Mouse (Mus musculus) liver, postnatal 0 days (tissue): Measurements from ENCODE around the gene Gm826. TPM values are rescaled to one million over a fixed set of nuclear protein-coding genes. Genes with fewer than 3 reads are reported as not detected.
A peak's percentile ranks its signal among the peaks of the same experiment; 100 is the strongest.

Experiments
- ATAC-seq: fragments of 200-750 bp; cut with Nextera tagmentation; 2 replicates; pipeline ENCODE4 v1.8.0; 2017; ENCODE audit warnings: mild to moderate bottlenecking, moderate library complexity
- DNase-seq: peaks from one replicate; pipeline ENCODE4 v3.0.0-alpha.2; 2016
- H3K27ac ChIP-seq: fragments of 300-500 bp; sonication (generic); 2 replicates; pipeline ENCODE4 v1.5.1; 2014; ENCODE audit warnings: antibody characterized with exemption, moderate library complexity, mild to moderate bottlenecking, low read depth
- H3K27me3 ChIP-seq: fragments of 300-500 bp; sonication (generic); 2 replicates; pipeline ENCODE4 v1.6.1; 2014; ENCODE audit warnings: low read length, control low read depth, mixed read lengths; ENCODE audit not compliant: insufficient read depth
- H3K36me3 ChIP-seq: fragments of 300-500 bp; sonication (generic); replicated peaks from 2 replicates; pipeline ENCODE4 v1.6.1; 2014; ENCODE audit warnings: mild to moderate bottlenecking, control low read depth, low read length, moderate library complexity, mixed read lengths; ENCODE audit not compliant: insufficient read depth
- H3K4me1 ChIP-seq: fragments of 300-500 bp; sonication (generic); 2 replicates; pipeline ENCODE4 v1.6.1; 2014; ENCODE audit warnings: antibody characterized with exemption, mild to moderate bottlenecking, control low read depth; ENCODE audit not compliant: insufficient read depth
- H3K4me2 ChIP-seq: fragments of 300-500 bp; sonication (generic); 2 replicates; pipeline ENCODE4 v1.6.1; 2014; ENCODE audit warnings: low read depth, mild to moderate bottlenecking, low read length, moderate library complexity, mixed read lengths
- H3K4me3 ChIP-seq: fragments of 300-500 bp; sonication (generic); 2 replicates; pipeline ENCODE4 v1.5.1; 2014; ENCODE audit warnings: low read depth, low read length
- H3K9ac ChIP-seq: fragments of 300-500 bp; sonication (generic); replicated peaks from 2 replicates; pipeline ENCODE4 v1.6.1; 2014; ENCODE audit warnings: mild to moderate bottlenecking, moderate library complexity
- H3K9me3 ChIP-seq: fragments of 300-500 bp; sonication (generic); 2 replicates; pipeline ENCODE4 v1.6.1; 2016; ENCODE audit warnings: mild to moderate bottlenecking, control low read depth, low read length, mixed read lengths
- CTCF ChIP-seq: sonication (generic); IDR thresholded peaks from 2 replicates; pipeline ENCODE4 v1.5.1; 2016; ENCODE audit warnings: antibody characterized with exemption, low read depth
- EP300 ChIP-seq: IDR thresholded peaks from 2 replicates; pipeline ENCODE4 v1.6.1; 2016; ENCODE audit warnings: antibody characterized with exemption, low read depth, mild to moderate bottlenecking
- WGBS: fragments of 180-500 bp; shearing (Covaris S2); extraction: QIAGEN DNeasy Blood & Tissue Kit; methylation state at CpG from one replicate; pipeline ENCODE4 v1.1.7; 2014; ENCODE audit not compliant: insufficient replicate concordance; 5-methylcytosine and 5-hydroxymethylcytosine counted together
- polyA plus RNA-seq: library from polyadenylated mRNA; unstranded; fragments of >200 nt; fragmentation: Nextera tagmentation; extraction: Ambion mirVana; gene quantifications from 2 replicates; pipeline ENCODE4 v1.2.1, GENCODE M21; 2015

Gene Gm826
- polyA plus RNA-seq, 1 experiment from 2014 or later = 1.2 TPM

GRCm38 (mm10) chr2:160363201-160363600, 29.2 kb upstream of the Gm826 start:
- Histone ChIP-seq H3K4me1 (peaks cover 5% of the 10 kb centered on the region), H3K9me3 (no peaks in the 10 kb centered on the region), H3K4me2 (0 out of 2 replicates have a peak overlapping the region, but pooled peaks have one; percentile 6), H3K4me3 (no peak overlapping the region), H3K27me3 (peaks cover 84% of the 10 kb centered on the region), H3K9ac (no peak overlapping the region), H3K36me3 (no peaks in the 10 kb centered on the region), H3K27ac (no peak overlapping the region)
- no peak for ATAC-seq
- no peak for DNase-seq
- TF ChIP-seq CTCF (no peak), EP300 (no peak)
- 28% methylated on average over 4 of the region's 4 CpGs for WGBS

- no peak for DNase-seq
- 16% methylated on average over 16 of the region's 16 CpGs for WGBS
- H3K4me2 ChIP-seq = peak overlapping the region; percentile 22; the same call in 1 of the 2 replicates
Observed at GRCm38 (mm10) chr2:160361442-160362121, 27.6 kb upstream of the Gm826 start.

GRCm38 (mm10) chr2:160360234-160360874, 26.4 kb upstream of the Gm826 start:
- TF ChIP-seq CTCF (no peak), EP300 (no peak)
- Histone ChIP-seq H3K9me3 (no peaks in the 10 kb centered on the region), H3K27me3 (peaks cover 57% of the 10 kb centered on the region), H3K4me2 (no peak overlapping the region), H3K9ac (no peak overlapping the region), H3K27ac (no peak overlapping the region), H3K36me3 (no peaks in the 10 kb centered on the region), H3K4me3 (no peak overlapping the region), H3K4me1 (no peaks in the 10 kb centered on the region)
- DNase-seq = no peak
- ATAC-seq = no peak
- WGBS = 18% methylated on average over 8 of the region's 8 CpGs

More at GRCm38 (mm10) chr2:160361442-160362121, 27.6 kb upstream of the Gm826 start:
- Histone ChIP-seq H3K27ac (no peak overlapping the region), H3K4me1 (peaks cover 5% of the 10 kb centered on the region), H3K36me3 (no peaks in the 10 kb centered on the region), H3K27me3 (peaks cover 69% of the 10 kb centered on the region), H3K9ac (no peak overlapping the region), H3K4me3 (no peak overlapping the region), H3K9me3 (no peaks in the 10 kb centered on the region)
- ATAC-seq = 0 out of 2 replicates have a peak, but pooled peaks have one; percentile 35
- TF ChIP-seq EP300 (no peak), CTCF (no peak)

GRCm38 (mm10) chr2:160358896-160359295, 24.9 kb upstream of the Gm826 start:
- Histone ChIP-seq H3K4me3 (no peak overlapping the region), H3K9ac (no peak overlapping the region), H3K9me3 (no peaks in the 10 kb centered on the region), H3K4me1 (no peaks in the 10 kb centered on the region), H3K36me3 (no peaks in the 10 kb centered on the region), H3K27ac (no peak overlapping the region), H3K27me3 (peaks cover 49% of the 10 kb centered on the region), H3K4me2 (no peak overlapping the region)
- no peak for TF ChIP-seq CTCF
- no peak for TF ChIP-seq EP300
- ATAC-seq (no peak), DNase-seq (no peak)
- 9% methylated on average over 4 of the region's 4 CpGs for WGBS

GRCm38 (mm10) chr2:160357442-160357841, 23.5 kb upstream of the Gm826 start:
- peaks cover 35% of the 10 kb centered on the region for H3K27me3 ChIP-seq
- ATAC-seq = no peak
- 58% methylated on average over 4 of the region's 4 CpGs for WGBS

GRCm38 (mm10) chr2:160356132-160356531, 22.2 kb upstream of the Gm826 start:
- Histone ChIP-seq H3K36me3 (no peaks in the 10 kb centered on the region), H3K27me3 (peaks cover 22% of the 10 kb centered on the region), H3K9ac (no peak overlapping the region), H3K4me2 (no peak overlapping the region), H3K27ac (no peak overlapping the region), H3K4me1 (peaks cover 2% of the 10 kb centered on the region), H3K4me3 (no peak overlapping the region), H3K9me3 (no peaks in the 10 kb centered on the region)
- DNase-seq = no peak
- TF ChIP-seq EP300 (no peak), CTCF (peak; percentile 60)
- no peak for ATAC-seq
- 53% methylated on average over 5 of the region's 5 CpGs for WGBS

More at GRCm38 (mm10) chr2:160357442-160357841, 23.5 kb upstream of the Gm826 start:
- Histone ChIP-seq H3K27ac (no peak overlapping the region), H3K9me3 (no peaks in the 10 kb centered on the region), H3K4me1 (no peaks in the 10 kb centered on the region), H3K9ac (no peak overlapping the region), H3K4me3 (no peak overlapping the region), H3K4me2 (no peak overlapping the region), H3K36me3 (no peaks in the 10 kb centered on the region)
- no peak for TF ChIP-seq CTCF
- no peak for TF ChIP-seq EP300
- DNase-seq = no peak
